Mouse (Mus musculus) left cerebral cortex, adult 8-10 months (tissue): ENCODE measurements around the gene Tex2. TPM values are rescaled to one million over a fixed set of nuclear protein-coding genes. Genes with fewer than 3 reads are reported as not detected.
A peak's percentile ranks its signal among the peaks of the same experiment; 100 is the strongest.
"Not testable (repeated sequence)": the region's sequence is repeated elsewhere in the genome, so short reads cannot be mapped to it uniquely, and the experiment has no call there.

ENCODE experiments used
- DNase-seq, 2 experiments: peaks; one replicate each; pipeline ENCODE4 v3.0.0; 2022; ENCODE audit warnings: low spot score in 2 of 2
- total RNA-seq, 4 experiments: library from RNA; stranded (reverse); gene quantifications; 2 replicates each; pipeline ENCODE4 v1.2.4; 2022

Gene Tex2
- total RNA-seq: 100 to 1,000 TPM; 112 to 137 (median 119) TPM

- DNase-seq: peak; percentile 90 to 97
These were observed at the start of gene Tex2 for GRCm38 (mm10) chr11:106612961-106613637. Tex2 (minus strand) TSS chr11:106613423.

- DNase-seq: no peak
These were observed 49.6 kb upstream of the Tex2 start for GRCm38 (mm10) chr11:106662634-106663407.

GRCm38 (mm10) chr11:106660453-106661081 lies 47.3 kb upstream of the Tex2 start:
- no peak for DNase-seq

GRCm38 (mm10) chr11:106659598-106660295 lies 46.5 kb upstream of the Tex2 start:
- no peak for DNase-seq

- peak; percentile 37 to 74 for DNase-seq
These were observed 45.0 kb upstream of the Tex2 start for GRCm38 (mm10) chr11:106658051-106658880.

- DNase-seq: not testable (repeated sequence)
These were observed 43.8 kb upstream of the Tex2 start for GRCm38 (mm10) chr11:106656896-106657498.

GRCm38 (mm10) chr11:106648347-106648746 lies 35.1 kb upstream of the Tex2 start:
- peak; percentile 18 to 61 for DNase-seq

- DNase-seq: no peak
These were observed 29.9 kb upstream of the Tex2 start for GRCm38 (mm10) chr11:106642966-106643637.

GRCm38 (mm10) chr11:106641580-106641979 lies 28.4 kb upstream of the Tex2 start:
- no peak for DNase-seq

- DNase-seq: no peak
These were observed 26.8 kb upstream of the Tex2 start for GRCm38 (mm10) chr11:106640059-106640458.

- DNase-seq: no peak
These were observed 26.1 kb upstream of the Tex2 start for GRCm38 (mm10) chr11:106639356-106639692.

GRCm38 (mm10) chr11:106638551-106639355 lies 25.5 kb upstream of the Tex2 start:
- no peak for DNase-seq

- no peak for DNase-seq
These were observed 24.5 kb upstream of the Tex2 start for GRCm38 (mm10) chr11:106637754-106638153.

- no peak for DNase-seq
These were observed 22.7 kb upstream of the Tex2 start for GRCm38 (mm10) chr11:106635946-106636345.

GRCm38 (mm10) chr11:106634175-106634574 lies 21.0 kb upstream of the Tex2 start:
- not testable (repeated sequence) for DNase-seq

- no peak for DNase-seq
These were observed 20.2 kb upstream of the Tex2 start for GRCm38 (mm10) chr11:106633456-106633855.

- peak; percentile 32 to 63 for DNase-seq
These were observed 14.5 kb upstream of the Tex2 start for GRCm38 (mm10) chr11:106627692-106628091.

GRCm38 (mm10) chr11:106625577-106625976 lies 12.4 kb upstream of the Tex2 start:
- no peak for DNase-seq

GRCm38 (mm10) chr11:106623629-106624028 lies 10.4 kb upstream of the Tex2 start:
- no peak for DNase-seq
